Mouse (Mus musculus) ES-E14 (cell line): ENCODE measurements at regions not wholly inside any gene's neighbourhood (a gene's known extent, or its start where the extent isn't known, plus 50 kb on each side); places are given as distances from the start of the nearest gene placed in this dataset.

Source experiments
- HCFC1 ChIP-seq: IDR thresholded peaks from 2 replicates; pipeline ENCODE4 v1.6.1; 2012; ENCODE audit warnings: low read length, inconsistent platforms, borderline replicate concordance; ENCODE audit not compliant: insufficient read depth
- ZNF384 ChIP-seq: IDR thresholded peaks from 2 replicates; pipeline ENCODE4 v1.6.1; 2012; ENCODE audit warnings: low read depth, low read length, inconsistent platforms

DNA sequence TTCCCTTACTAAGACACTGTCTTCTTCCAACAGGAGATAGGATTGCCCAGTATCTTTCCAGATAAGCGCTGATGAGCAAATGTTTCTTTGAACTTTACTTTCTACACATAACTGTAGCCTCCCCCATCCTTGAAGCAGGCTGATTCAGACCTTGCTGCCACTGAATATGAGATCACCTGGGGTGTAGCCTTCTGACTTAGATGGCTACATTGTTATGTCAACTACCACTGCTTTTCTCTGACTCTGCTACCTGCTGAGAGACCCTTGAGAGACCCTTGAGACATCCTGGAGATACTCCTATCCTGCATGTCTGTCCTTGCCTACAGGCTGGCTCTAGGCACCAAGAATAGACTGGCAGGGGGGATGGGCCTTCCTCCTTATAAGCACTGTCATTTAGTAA, 476.1 kb upstream of the Robo2 start:
- TF ChIP-seq HCFC1: no peak
- no peak for TF ChIP-seq ZNF384
